Mouse (Mus musculus) naive thymus-derived CD4-positive, alpha-beta T cell, adult 5 months (primary cell): Measurements from ENCODE around the gene N4bp1. TPM values are rescaled to one million over a fixed set of nuclear protein-coding genes. Genes with fewer than 3 reads are reported as not detected.

ENCODE experiments used
- polyA plus RNA-seq: library from polyadenylated mRNA; unstranded; fragments of 100-300 nt; shearing (Covaris generic); gene quantifications from one replicate; pipeline ENCODE4 v1.2.1, GENCODE M21; 2017

The N4bp1 gene
- polyA plus RNA-seq, result 7.4 TPM

GRCm38 (mm10) chr8:86884489-86885463 is at the start of gene N4bp1:
Gene N4bp1 (minus strand): TSS chr8:86885258.

Other genes starting within 250 kb of the N4bp1 start
- gene Gm10638, start 139.6 kb downstream of the N4bp1 start, polyA plus RNA-seq, result 2.7 TPM
- 95.7 TPM for gene Siah1a, start 139.3 kb downstream of the N4bp1 start, polyA plus RNA-seq